Mouse (Mus musculus) hindbrain, embryonic 16.5 days (tissue): ENCODE measurements around the gene Ppp1r14d. TPM values are rescaled to one million over a fixed set of nuclear protein-coding genes. Genes with fewer than 3 reads are reported as not detected.

Experiments
- ATAC-seq: fragments of 200-750 bp; cut with Nextera tagmentation; 2 replicates; pipeline ENCODE4 v1.8.0; 2017; ENCODE audit warnings: moderate TSS enrichment, moderate library complexity
- H3K27ac ChIP-seq: fragments of 300-500 bp; sonication (generic); 2 replicates; pipeline ENCODE4 v1.5.1; 2014; ENCODE audit warnings: low read depth, mild to moderate bottlenecking, control low read depth, low read length, moderate library complexity
- H3K27me3 ChIP-seq: fragments of 300-500 bp; sonication (generic); replicated peaks from 2 replicates; pipeline ENCODE4 v1.6.1; 2014; ENCODE audit warnings: low read length; ENCODE audit not compliant: control insufficient read depth, insufficient read depth
- H3K36me3 ChIP-seq: fragments of 300-500 bp; sonication (generic); 2 replicates; pipeline ENCODE4 v1.6.1; 2014; ENCODE audit warnings: mild to moderate bottlenecking, low read length, moderate library complexity, mixed read lengths; ENCODE audit not compliant: control insufficient read depth, insufficient read depth
- H3K4me1 ChIP-seq: fragments of 300-500 bp; sonication (generic); 2 replicates; pipeline ENCODE4 v1.6.1; 2014; ENCODE audit warnings: low read depth, low read length; ENCODE audit not compliant: control insufficient read depth, insufficient read depth
- H3K4me2 ChIP-seq: fragments of 300-500 bp; sonication (generic); 2 replicates; pipeline ENCODE4 v1.6.1; 2014; ENCODE audit warnings: mild to moderate bottlenecking, low read length, control low read depth, moderate library complexity
- H3K4me3 ChIP-seq: fragments of 300-500 bp; sonication (generic); 2 replicates; pipeline ENCODE4 v1.5.1; 2014; ENCODE audit warnings: mild to moderate bottlenecking, low read length, control low read depth, moderate library complexity
- H3K9ac ChIP-seq: fragments of 300-500 bp; sonication (generic); 2 replicates; pipeline ENCODE4 v1.6.1; 2014; ENCODE audit warnings: low read depth, mild to moderate bottlenecking, control low read depth, low read length, moderate library complexity
- H3K9me3 ChIP-seq: fragments of 300-500 bp; sonication (generic); 2 replicates; pipeline ENCODE4 v1.6.1; 2014; ENCODE audit warnings: mild to moderate bottlenecking, low read length, moderate library complexity; ENCODE audit not compliant: control insufficient read depth
- WGBS: fragments of 180-500 bp; shearing (Covaris S2); extraction: QIAGEN DNeasy Blood & Tissue Kit; methylation state at CpG from one replicate; pipeline ENCODE4 v1.1.7; 2014; 5-methylcytosine and 5-hydroxymethylcytosine counted together
- polyA plus RNA-seq: library from polyadenylated mRNA; unstranded; fragments of >200 nt; fragmentation: Nextera tagmentation; extraction: Ambion mirVana; gene quantifications from 2 replicates; pipeline ENCODE4 v1.2.1, GENCODE M21; 2015

The Ppp1r14d gene
- polyA plus RNA-seq, 1 experiment from 2014 or later: not detected

GRCm38 (mm10) chr2:119182914-119183313 is 46.8 kb downstream of the Ppp1r14d start:
- Histone ChIP-seq H3K27me3 (no peaks in the 10 kb centered on the region), H3K9ac (no peak overlapping the region), H3K36me3 (peaks cover 16% of the 10 kb centered on the region), H3K27ac (no peak overlapping the region), H3K9me3 (no peaks in the 10 kb centered on the region), H3K4me1 (no peaks in the 10 kb centered on the region), H3K4me2 (no peak overlapping the region), H3K4me3 (no peak overlapping the region)
- ATAC-seq: no peak
- 74% methylated on average over 7 of the region's 7 CpGs for WGBS

DNA sequence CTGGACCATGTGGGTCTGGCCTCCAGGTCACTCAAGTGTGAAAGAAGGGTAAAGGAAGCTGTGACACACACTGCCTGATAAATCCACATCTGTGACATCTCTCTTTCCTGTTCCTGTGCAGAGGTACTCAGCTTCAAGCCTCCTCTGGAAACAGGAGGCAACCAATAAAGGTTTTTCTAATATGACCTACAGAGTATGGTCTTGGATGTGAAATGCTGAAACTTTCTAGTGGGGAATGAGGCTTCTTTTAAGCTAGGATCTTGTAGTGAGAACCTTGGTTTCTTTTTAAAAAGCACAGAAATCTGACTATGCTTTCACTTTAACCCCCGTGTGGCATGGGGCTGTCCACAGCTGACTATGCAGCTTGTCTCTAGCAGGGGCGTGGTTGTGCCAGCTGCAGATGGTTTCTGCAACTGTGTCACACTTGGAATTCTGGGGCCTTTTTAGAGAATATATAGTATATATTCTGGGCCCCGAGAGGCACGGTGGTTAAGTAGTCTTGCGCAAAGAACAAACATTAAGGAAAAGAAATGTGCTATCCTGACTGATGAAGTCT is 52.2 kb downstream of the Ppp1r14d start:
- 81% methylated on average over 5 of the region's 5 CpGs for WGBS
- no peak overlapping the region for H3K4me2 ChIP-seq

DNA sequence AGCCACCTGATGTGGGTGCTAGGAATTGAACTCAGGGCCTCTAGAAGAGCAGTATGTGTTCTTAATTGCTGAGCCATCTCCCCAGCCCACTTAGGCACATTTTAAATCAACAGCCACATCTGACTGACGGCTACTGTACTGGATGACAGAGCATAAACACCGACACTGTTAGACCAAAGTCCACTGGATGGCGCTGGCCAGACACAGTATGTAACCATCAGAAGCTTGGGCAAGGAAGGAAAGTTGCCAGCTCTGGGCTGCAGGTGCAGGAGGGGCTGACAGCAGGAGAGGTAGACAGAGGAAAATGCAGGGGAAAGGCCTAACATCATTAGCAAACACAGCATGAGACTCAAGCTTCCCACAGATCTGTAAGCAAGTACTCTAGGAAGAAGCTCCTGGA is 52.9 kb downstream of the Ppp1r14d start:
- Histone ChIP-seq H3K4me3 (no peak overlapping the region), H3K9me3 (no peaks in the 10 kb centered on the region), H3K27ac (no peak overlapping the region), H3K4me2 (no peak overlapping the region), H3K27me3 (no peaks in the 10 kb centered on the region), H3K4me1 (peaks cover 18% of the 10 kb centered on the region), H3K9ac (no peak overlapping the region), H3K36me3 (peaks cover 12% of the 10 kb centered on the region)
- ATAC-seq: no peak
- WGBS: 54% methylated on average over 3 of the region's 3 CpGs

More for the DNA sequence above, 52.2 kb downstream of the Ppp1r14d start:
- H3K36me3 ChIP-seq: peaks cover 12% of the 10 kb centered on the region
- H3K9ac ChIP-seq: no peak overlapping the region
- no peak overlapping the region for H3K4me3 ChIP-seq
- H3K9me3 ChIP-seq: no peaks in the 10 kb centered on the region
- H3K27me3 ChIP-seq: no peaks in the 10 kb centered on the region
- H3K4me1 ChIP-seq: peaks cover 16% of the 10 kb centered on the region
- no peak for ATAC-seq
- H3K27ac ChIP-seq: no peak overlapping the region

GRCm38 (mm10) chr2:119175614-119176013 is 54.1 kb downstream of the Ppp1r14d start:
- WGBS: 71% methylated on average over 6 of the region's 6 CpGs
- Histone ChIP-seq H3K4me3 (no peak overlapping the region), H3K9ac (no peak overlapping the region), H3K27ac (no peak overlapping the region), H3K27me3 (no peaks in the 10 kb centered on the region), H3K36me3 (peaks cover 12% of the 10 kb centered on the region), H3K4me1 (peaks cover 18% of the 10 kb centered on the region), H3K9me3 (no peaks in the 10 kb centered on the region), H3K4me2 (no peak overlapping the region)
- ATAC-seq: no peak

GRCm38 (mm10) chr2:119174866-119175265 is 54.8 kb downstream of the Ppp1r14d start:
- Histone ChIP-seq H3K9me3 (no peaks in the 10 kb centered on the region), H3K9ac (no peak overlapping the region), H3K4me2 (no peak overlapping the region), H3K27me3 (no peaks in the 10 kb centered on the region), H3K27ac (no peak overlapping the region), H3K36me3 (peaks cover 9% of the 10 kb centered on the region), H3K4me1 (peaks cover 18% of the 10 kb centered on the region), H3K4me3 (no peak overlapping the region)
- ATAC-seq: no peak
- WGBS: 51% methylated on average over 13 of the region's 14 CpGs

- Histone ChIP-seq H3K4me1 (peaks cover 18% of the 10 kb centered on the region), H3K27ac (no peak within 1 kb of the TSS), H3K4me2 (no peak within 1 kb of the TSS), H3K9ac (no peak within 1 kb of the TSS; the same call in 1 of the 2 replicates), H3K9me3 (no peaks in the 10 kb centered on the region), H3K36me3 (peaks cover 6% of the 10 kb centered on the region; the same call in 1 of the 2 replicates), H3K27me3 (no peaks in the 10 kb centered on the region), H3K4me3 (no peak within 1 kb of the TSS)
- WGBS: 41% methylated on average over 8 of the region's 8 CpGs
- no peak; the same call in 1 of the 2 replicates for ATAC-seq
Measured at GRCm38 (mm10) chr2:119173991-119174651, 55.6 kb downstream of the Ppp1r14d start, which contains the start of gene Gm14137. Gm14137 (plus strand) TSS chr2:119174509.

DNA sequence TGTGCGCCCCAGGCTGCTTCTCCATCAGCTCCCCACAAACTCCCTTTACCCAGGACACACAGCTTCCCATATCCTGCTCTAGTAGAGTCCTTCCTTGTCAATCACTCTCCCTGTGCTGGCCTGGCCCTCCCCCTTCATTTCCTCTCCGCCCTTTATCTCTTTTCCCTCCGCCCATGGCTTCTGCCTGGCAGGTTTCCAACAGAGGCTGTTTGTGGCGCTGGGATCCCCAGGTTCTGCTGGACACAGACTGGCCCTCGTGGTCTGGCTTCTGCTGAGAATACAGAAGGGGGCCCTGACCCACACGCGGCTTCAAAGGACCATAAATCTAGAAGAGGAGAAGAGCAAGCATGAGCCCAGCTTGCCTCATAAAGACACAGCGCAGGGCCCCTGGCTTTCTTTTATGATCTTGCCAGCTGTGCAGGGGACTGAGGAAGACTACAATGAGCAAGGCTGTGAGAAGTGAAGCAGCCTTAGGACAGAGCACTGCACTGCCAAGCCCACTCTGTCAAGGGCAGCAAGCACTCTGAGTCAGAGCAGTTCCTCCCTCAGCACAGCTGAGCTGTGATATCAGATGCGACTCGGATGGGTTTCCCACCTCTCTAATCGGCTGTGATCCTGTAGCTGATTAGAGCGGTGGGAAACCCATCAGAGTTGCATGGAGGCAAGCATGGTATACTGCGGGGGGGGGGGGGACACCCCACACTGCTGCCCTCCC is 56.7 kb downstream of the Ppp1r14d start:
- no peak overlapping the region; the same call in 1 of the 2 replicates for H3K9ac ChIP-seq
- WGBS: 22% methylated on average over 13 of the region's 13 CpGs

GRCm38 (mm10) chr2:119172446-119172845 is 57.3 kb downstream of the Ppp1r14d start:
- no peak overlapping the region for H3K4me2 ChIP-seq
- no peak overlapping the region for H3K4me3 ChIP-seq
- no peak for ATAC-seq
- H3K36me3 ChIP-seq: peaks cover 6% of the 10 kb centered on the region; the same call in 1 of the 2 replicates
- H3K27me3 ChIP-seq: no peaks in the 10 kb centered on the region; the same call in 1 of the 2 replicates
- peaks cover 20% of the 10 kb centered on the region for H3K4me1 ChIP-seq
- H3K9me3 ChIP-seq: no peaks in the 10 kb centered on the region
- no peak overlapping the region for H3K27ac ChIP-seq
- WGBS: 65% methylated on average over 7 of the region's 7 CpGs
- no peak overlapping the region for H3K9ac ChIP-seq

More for the DNA sequence above, 56.7 kb downstream of the Ppp1r14d start:
- Histone ChIP-seq H3K27ac (no peak overlapping the region), H3K4me3 (no peak overlapping the region), H3K27me3 (no peaks in the 10 kb centered on the region), H3K9me3 (no peaks in the 10 kb centered on the region), H3K4me2 (no peak overlapping the region), H3K4me1 (peaks cover 18% of the 10 kb centered on the region), H3K36me3 (peaks cover 6% of the 10 kb centered on the region; the same call in 1 of the 2 replicates)
- ATAC-seq: peak; percentile 34; the same call in 1 of the 2 replicates

DNA sequence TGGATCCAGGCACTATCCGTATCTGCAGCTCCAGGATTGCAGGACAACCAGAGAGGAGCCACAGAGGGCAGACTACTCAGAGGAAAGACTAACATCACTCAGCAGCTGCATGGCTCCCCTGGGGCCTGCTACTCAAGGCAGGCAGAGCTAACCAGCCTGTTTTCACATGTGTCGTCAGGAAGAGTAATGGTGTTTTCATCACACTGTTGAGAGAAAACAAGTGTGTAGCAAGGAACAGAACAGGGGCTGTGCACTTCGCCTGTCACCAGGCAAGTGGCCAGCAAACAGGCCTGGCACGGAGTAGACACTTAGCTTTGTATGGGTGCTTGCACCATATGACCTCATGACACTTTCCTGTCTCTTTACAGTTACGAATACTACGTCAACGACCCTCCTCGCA is 58.1 kb downstream of the Ppp1r14d start:
- no peak overlapping the region for H3K4me3 ChIP-seq
- H3K9ac ChIP-seq: no peak overlapping the region
- no peak overlapping the region for H3K27ac ChIP-seq
- H3K9me3 ChIP-seq: no peaks in the 10 kb centered on the region
- H3K4me2 ChIP-seq: no peak overlapping the region
- no peak for ATAC-seq
- WGBS: 69% methylated on average over 8 of the region's 8 CpGs
- H3K27me3 ChIP-seq: no peaks in the 10 kb centered on the region; the same call in 1 of the 2 replicates
- H3K36me3 ChIP-seq: peaks cover 2% of the 10 kb centered on the region; the same call in 1 of the 2 replicates
- peaks cover 27% of the 10 kb centered on the region for H3K4me1 ChIP-seq
